Mouse (Mus musculus) layer of hippocampus, adult 6 months (tissue): ENCODE measurements around the gene Itm2a. TPM values are rescaled to one million over a fixed set of nuclear protein-coding genes. Genes with fewer than 3 reads are reported as not detected.

Experiments used
- long read RNA-seq, 2 experiments: library from polyadenylated mRNA; unstranded; transcript quantifications; one replicate each; pipeline ENCODE4 v2.0.0; 2019 to 2020
- polyA plus RNA-seq: library from polyadenylated mRNA; unstranded; fragments of <200 nt; fragmentation: Nextera tagmentation; gene quantifications from 2 replicates; pipeline ENCODE4 v1.2.3, GENCODE M21; 2021

Gene Itm2a
- polyA plus RNA-seq: 86.7 and 107 TPM in 2 replicates
- long read RNA-seq, experiment 1, transcript Itm2a-201 (6 exons, 1,744 nt): major isoform, 139 of 147 reads
- long read RNA-seq, experiment 1, partial matches to known transcripts: 3 of 147 reads
- long read RNA-seq, experiment 1, other reads (novel, unspliced or antisense): 5 of 147 reads
- long read RNA-seq, experiment 2, transcript Itm2a-201 (6 exons, 1,744 nt): major isoform, 435 of 443 reads
- long read RNA-seq, experiment 2, partial matches to known transcripts: 2 of 443 reads
- long read RNA-seq, experiment 2, other reads (novel, unspliced or antisense): 6 of 443 reads

GRCm38 (mm10) chrX:107402915-107403912 is at the start of gene Itm2a:
Gene Itm2a, minus strand, starts transcription at chrX:107403376.

Other genes starting within 250 kb of the Itm2a start
- not detected in 2 replicates for gene Gpr174, start 147.5 kb downstream of the Itm2a start, polyA plus RNA-seq